Mouse (Mus musculus): Measurements from ENCODE around the gene Nin. TPM values are rescaled to one million over a fixed set of nuclear protein-coding genes. Genes with fewer than 3 reads are reported as not detected.

The Nin gene
- total RNA-seq, 2 experiments from 2014 or later = 16.6 to 19.7 TPM

DNA sequence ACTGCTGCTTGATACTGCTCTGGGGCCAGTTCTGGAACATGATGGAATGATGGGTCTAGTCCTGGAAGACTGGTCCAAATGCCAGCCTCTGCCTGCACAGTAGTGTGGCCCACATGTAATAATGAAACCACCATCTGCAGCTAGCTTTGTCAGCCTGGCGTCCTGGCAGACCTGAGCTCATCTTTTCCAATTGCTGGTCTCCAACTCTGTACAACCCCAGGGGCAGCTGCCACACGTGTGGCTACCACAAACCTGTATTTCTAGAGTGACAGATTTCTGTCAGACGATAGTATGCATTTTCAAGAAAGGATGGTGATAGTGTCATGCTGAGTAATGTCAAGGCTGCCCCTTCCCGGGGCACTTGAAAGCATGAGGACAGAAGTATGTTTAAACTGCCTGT, 25.2 kb downstream of the Nin start:
- DNase-seq = no peak
- intact Hi-C loops (cut with DNase I) = no loop called here

DNA sequence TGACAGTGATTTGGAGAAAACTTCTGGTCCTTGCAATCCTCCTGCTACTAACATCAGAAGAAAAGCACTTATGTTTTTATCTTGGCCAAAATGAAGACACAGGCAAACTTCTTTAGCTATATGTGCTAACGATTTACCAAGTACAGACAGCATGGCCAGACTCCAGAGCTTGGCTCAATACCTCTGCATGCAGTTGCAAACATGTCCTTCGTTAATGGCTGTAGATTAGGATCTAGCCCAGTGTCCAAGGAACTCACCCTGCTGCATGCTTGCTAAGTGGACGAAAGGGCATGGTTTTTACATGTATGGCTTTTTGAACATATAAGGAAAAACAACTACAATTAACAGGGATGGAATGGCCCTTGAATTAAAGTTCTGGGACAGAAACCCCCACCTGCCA, 28.2 kb downstream of the Nin start:
- intact Hi-C loops (cut with DNase I) = no loop called here
- no peak for DNase-seq

GRCm38 (mm10) chr12:70084198-70084597, 29.3 kb downstream of the Nin start:
- DNase-seq = no peak
- intact Hi-C loops (cut with DNase I) = no loop called here

GRCm38 (mm10) chr12:70083737-70084136, 29.8 kb downstream of the Nin start:
- intact Hi-C loops (cut with DNase I) = no loop called here
- no peak for DNase-seq

GRCm38 (mm10) chr12:70082935-70083532, 30.5 kb downstream of the Nin start:
- no peak for DNase-seq
- intact Hi-C loops (cut with DNase I) = no loop called here

DNA sequence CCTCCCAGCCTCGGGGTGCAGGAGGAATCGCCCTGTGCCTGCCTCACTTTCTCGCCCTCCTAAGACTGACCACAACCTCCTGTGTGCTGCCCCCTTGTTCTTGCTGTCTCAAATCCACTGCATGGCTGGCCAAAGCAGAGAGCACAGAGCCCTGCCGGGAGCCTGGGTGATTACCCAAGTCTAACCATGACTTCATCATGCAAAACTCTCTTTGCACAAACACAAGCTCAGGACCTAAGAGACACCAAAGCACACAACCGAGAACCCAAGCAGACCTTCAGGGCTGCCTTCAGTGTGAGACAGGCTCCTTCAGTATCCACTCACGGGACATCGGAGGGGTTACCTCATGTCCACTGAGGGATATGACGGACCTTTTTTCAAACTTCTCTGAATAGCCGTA, 31.0 kb downstream of the Nin start:
- intact Hi-C loops (cut with DNase I) = no loop called here
- no peak for DNase-seq

- intact Hi-C loops (cut with DNase I) = no loop called here
- no peak for DNase-seq
Observed at GRCm38 (mm10) chr12:70078471-70079025, 35.0 kb downstream of the Nin start.

- no peak for DNase-seq
- intact Hi-C loops (cut with DNase I) = no loop called here
Observed at GRCm38 (mm10) chr12:70076493-70076892, 37.0 kb downstream of the Nin start.

- DNase-seq = no peak
- intact Hi-C loops (cut with DNase I) = no loop called here
Observed at GRCm38 (mm10) chr12:70075001-70075400, 38.5 kb downstream of the Nin start.

DNA sequence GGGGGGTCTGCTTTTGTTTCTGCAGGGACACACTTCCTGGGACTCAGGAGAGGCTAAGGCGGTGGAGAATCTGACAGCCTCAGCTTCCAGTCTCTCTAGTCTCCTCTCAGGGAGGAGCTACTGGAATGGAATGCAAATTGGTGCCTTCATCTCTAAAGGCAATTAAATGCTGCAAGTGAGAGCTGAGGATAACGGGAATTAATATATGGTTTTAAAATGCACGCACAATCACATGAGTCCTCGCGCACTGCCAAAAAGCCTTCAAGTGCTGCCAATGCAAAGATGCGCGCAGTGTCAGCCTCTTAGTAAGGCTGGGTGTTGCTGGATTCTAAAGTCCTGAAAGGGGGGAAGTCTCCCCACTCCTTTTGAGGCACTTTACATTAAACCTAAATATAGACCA, 42.6 kb downstream of the Nin start:
- no peak for DNase-seq
- intact Hi-C loops (cut with DNase I) = no loop called here

- intact Hi-C loops (cut with DNase I) = no loop called here
- DNase-seq = no peak
Observed at GRCm38 (mm10) chr12:70070306-70070705, 43.2 kb downstream of the Nin start.

DNA sequence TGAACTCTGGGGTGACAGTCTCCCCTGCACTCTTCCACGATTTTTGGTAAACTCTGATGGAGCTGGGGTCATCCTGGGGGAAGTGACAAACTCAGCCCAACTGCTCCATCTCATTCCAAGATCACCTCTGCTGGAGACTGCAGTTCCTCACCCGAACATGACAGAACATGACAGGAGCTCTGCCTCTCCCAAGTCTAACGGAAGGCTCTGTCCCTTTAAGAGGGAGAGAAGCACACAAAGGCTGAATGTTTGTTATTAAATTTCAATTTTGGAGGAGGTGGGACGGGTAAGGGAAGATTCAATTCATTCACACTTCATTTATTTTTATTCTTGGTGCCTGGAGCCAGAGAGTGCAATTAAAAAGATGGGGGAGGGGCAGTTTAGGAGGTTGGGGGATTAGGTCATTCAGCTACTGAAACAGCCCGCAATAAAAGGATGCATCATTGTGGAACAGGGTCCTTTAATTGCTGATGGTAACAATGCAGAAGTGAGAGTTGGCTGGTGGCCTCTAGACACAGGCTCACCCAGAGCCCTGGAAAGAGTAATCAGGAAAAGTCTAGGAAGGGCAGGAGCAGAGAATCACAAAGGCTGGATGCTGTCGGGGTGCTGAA, 44.8 kb downstream of the Nin start:
- intact Hi-C loops (cut with DNase I) = no loop called here
- DNase-seq = no peak

DNA sequence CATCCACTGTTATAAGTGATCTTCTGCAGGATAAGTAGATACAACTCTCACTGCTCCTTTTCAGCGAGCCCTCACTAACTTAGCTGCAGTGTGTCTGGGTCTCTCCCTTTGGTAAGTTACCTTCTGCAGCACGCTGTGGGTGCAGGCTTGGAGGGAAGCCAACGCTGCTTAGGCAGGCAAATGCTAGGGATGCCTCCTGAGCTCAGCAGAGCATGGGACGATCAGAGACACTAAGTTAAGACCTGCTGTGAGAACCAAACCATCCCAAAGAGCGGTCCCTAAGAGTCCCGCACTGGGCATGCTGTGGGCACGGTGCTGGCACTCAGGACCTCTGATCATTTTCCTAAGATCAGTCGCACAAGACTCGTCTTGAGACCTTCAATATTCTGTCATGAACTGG, 45.7 kb downstream of the Nin start:
- no peak for DNase-seq
- intact Hi-C loops (cut with DNase I) = no loop called here

GRCm38 (mm10) chr12:70062114-70062513, 51.4 kb downstream of the Nin start:
- intact Hi-C loops (cut with DNase I) = loop anchor here (1.0 to 5.0 kb wide), 4 partner anchors 83 to 330 kb away; no protein-coding TSS in a partner anchor
- DNase-seq = peak; percentile 51 to 75

- intact Hi-C loops (cut with DNase I) = loop anchor here (10.0 kb wide), 1 partner anchor 74 kb away; the partner anchor contains the start of gene Sav1
Observed at GRCm38 (mm10) chr12:70058956-70059851, 54.3 kb downstream of the Nin start.

DNA sequence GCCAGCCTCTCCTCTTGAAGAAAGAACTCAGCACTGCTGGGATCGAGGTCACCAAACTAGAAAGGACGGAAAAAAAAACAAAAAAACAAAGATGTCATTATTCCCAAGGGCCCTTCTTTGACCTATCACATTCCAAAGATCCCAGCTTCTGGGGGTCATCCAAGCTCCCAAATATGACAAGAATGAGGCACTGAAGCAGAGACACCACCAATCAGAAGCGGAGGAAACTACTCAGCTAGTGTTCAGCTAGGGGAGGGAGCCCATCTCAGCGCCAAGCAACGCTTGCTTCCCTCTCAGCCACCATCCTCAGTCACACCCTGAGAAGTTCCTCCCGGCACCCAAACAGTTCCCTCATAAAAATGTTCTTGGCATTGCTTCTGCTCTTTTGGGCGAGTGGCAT, 62.8 kb downstream of the Nin start:
- peak; percentile 37 for DNase-seq
- intact Hi-C loops (cut with DNase I) = loop anchor here (10.0 kb wide), 1 partner anchor 66 kb away; the partner anchor contains the start of gene Sav1

More at GRCm38 (mm10) chr12:70058956-70059851, 54.3 kb downstream of the Nin start:
- DNase-seq = peak; percentile 17 to 18

GRCm38 (mm10) chr12:70048741-70049140, 64.8 kb downstream of the Nin start:
- no peak for DNase-seq
- intact Hi-C loops (cut with DNase I) = no loop called here

- no peak for DNase-seq
- intact Hi-C loops (cut with DNase I) = no loop called here
Observed at GRCm38 (mm10) chr12:70047281-70047680, 66.2 kb downstream of the Nin start.

- intact Hi-C loops (cut with DNase I) = no loop called here
- DNase-seq = no peak
Observed at GRCm38 (mm10) chr12:70044353-70044752, 69.2 kb downstream of the Nin start.

- DNase-seq = no peak
- intact Hi-C loops (cut with DNase I) = no loop called here
Observed at GRCm38 (mm10) chr12:70043421-70043820, 70.1 kb downstream of the Nin start.

DNA sequence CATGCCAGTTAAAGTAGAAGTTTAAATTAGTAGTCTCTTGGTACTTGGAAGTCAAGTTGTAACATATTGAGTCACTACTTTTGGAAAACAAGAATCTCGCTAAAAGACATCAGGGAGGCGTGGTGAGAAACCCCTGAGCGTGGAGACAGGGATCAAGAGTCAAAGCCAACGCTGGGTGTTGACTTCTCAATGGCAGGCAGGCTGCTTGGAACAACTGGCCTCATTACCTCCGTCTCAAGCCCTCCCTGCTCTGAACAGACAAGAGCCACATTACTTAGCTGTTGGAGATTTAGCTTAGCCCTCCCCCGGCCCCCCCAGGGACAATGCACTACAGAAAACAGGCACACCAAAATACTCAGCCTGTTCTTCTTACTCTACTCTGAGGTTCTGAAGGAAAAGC, 72.5 kb downstream of the Nin start:
- intact Hi-C loops (cut with DNase I) = loop anchor here (1.0 kb wide), 1 partner anchor 23 kb away; no protein-coding TSS in a partner anchor

More for the DNA sequence above, 72.5 kb downstream of the Nin start:
- DNase-seq = no peak

Data from heart, postnatal 36 days (tissue).